Mouse (Mus musculus): ENCODE data around the gene Olfr1390. TPM values are rescaled to one million over a fixed set of nuclear protein-coding genes. Genes with fewer than 3 reads are reported as not detected.
A peak's percentile ranks its signal among the peaks of the same experiment; 100 is the strongest.
"Not testable (repeated sequence)": the region's sequence is repeated elsewhere in the genome, so short reads cannot be mapped to it uniquely, and the experiment has no call there.

The Olfr1390 gene
- total RNA-seq (2014; rRNA removed) (not detected in 2 replicates), polyA plus RNA-seq (2015; fragmentation: Nextera tagmentation; extraction: Ambion mirVana) (not detected in 2 replicates)

DNA sequence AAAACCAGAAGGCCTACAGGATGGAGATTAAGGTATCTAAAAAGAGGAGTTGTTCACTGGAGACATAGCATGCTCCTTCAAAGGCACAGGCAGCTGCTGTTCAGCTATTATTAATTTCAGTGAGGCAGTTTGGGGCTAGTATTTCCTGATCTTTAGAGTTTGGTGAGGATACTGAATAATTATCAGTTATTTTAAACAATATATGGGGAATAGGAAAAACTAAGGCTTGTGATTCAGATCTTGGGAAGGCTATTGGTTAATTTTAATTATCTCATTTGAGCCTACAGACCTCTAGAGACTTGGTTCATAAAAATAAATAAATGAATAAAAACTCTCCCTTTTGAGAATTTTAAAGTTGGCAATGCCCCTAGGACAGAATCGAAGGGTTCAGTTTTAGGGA lies at the start of gene Olfr1390:
Gene Olfr1390 (plus strand): TSS at position 301 of the 400 bp plus-strand sequence.
- Histone ChIP-seq H3K36me3 (ENCODE audit: insufficient read depth) (no peaks in the 10 kb centered on the region), H3K27ac (ENCODE audit: low read depth, low read length) (no peak within 1 kb of the TSS), H3K9ac (no peak within 1 kb of the TSS), H3K4me2 (ENCODE audit: low read depth) (no peak within 1 kb of the TSS), H3K9me3 (ENCODE audit: low read length) (no peaks in the 10 kb centered on the region), H3K4me3 (ENCODE audit: low read depth, low read length) (no peak within 1 kb of the TSS), H3K4me1 (ENCODE audit: insufficient read depth) (no peaks in the 10 kb centered on the region), H3K27me3 (ENCODE audit: insufficient read depth, low read length) (no peaks in the 10 kb centered on the region)
- no peak for DNase-seq
- 90% methylated on average over 1 of the region's 1 CpGs for WGBS
- no peak for ATAC-seq
- no peak for TF ChIP-seq CTCF (IDR thresholded peaks at IDR 0.05; ENCODE audit: low read depth)

DNA sequence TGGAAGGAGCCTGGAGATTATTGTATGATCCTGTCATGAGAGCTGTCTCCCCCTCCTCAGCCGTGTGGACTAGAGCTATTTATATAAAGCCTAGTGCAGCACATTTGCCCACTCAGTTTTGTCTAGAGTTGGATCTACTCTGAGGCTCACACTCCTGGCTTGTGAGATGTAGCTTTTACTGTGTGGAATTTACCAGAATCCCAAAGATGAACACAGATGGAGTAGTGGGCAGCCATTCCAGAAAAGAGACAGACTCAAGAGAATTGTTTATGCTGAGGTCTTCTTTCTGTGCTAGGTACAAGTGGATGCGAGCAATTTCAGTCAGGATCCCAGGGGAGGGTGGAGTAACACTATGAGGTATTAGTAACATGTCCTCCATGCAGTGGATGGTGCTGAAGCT lies 47.7 kb upstream of the Olfr1390 start:
- no peaks in the 10 kb centered on the region for H3K36me3 ChIP-seq (ENCODE audit: insufficient read depth)
- 69% methylated on average over 2 of the region's 2 CpGs for WGBS
- H3K9me3 ChIP-seq (ENCODE audit: low read length) = no peaks in the 10 kb centered on the region
- TF ChIP-seq CTCF (IDR thresholded peaks at IDR 0.05; ENCODE audit: low read depth) = no peak
- DNase-seq = no peak
- no peak overlapping the region for H3K4me3 ChIP-seq (ENCODE audit: low read depth, low read length)
- no peak overlapping the region for H3K27ac ChIP-seq (ENCODE audit: low read depth, low read length)
- no peaks in the 10 kb centered on the region for H3K4me1 ChIP-seq (ENCODE audit: insufficient read depth)
- no peak for ATAC-seq
- no peaks in the 10 kb centered on the region for H3K27me3 ChIP-seq (ENCODE audit: insufficient read depth, low read length)
- H3K9ac ChIP-seq = no peak overlapping the region
- H3K4me2 ChIP-seq (ENCODE audit: low read depth) = no peak overlapping the region

DNA sequence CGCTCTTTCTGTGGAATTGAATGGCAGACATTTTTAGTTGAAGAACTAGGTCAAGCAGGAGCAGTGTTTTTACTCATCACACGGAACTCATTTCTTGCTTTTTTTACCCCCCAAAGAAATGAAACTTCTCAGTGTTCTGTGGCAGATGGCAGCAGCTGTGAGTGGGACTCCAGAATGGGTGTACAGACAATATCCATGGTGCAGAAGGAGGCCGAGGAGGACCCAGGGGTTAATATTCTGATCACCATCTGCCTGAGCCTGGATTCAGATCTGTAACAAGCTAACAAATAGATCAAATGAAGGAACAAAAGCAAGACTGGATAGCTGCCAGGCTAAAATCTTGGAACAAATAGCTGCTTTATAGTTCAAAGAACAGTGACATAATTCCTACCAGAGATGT lies 42.2 kb upstream of the Olfr1390 start:
- Histone ChIP-seq H3K27me3 (ENCODE audit: insufficient read depth, low read length) (no peaks in the 10 kb centered on the region), H3K9ac (no peak overlapping the region), H3K4me3 (ENCODE audit: low read depth, low read length) (no peak overlapping the region), H3K9me3 (ENCODE audit: low read length) (no peaks in the 10 kb centered on the region), H3K27ac (ENCODE audit: low read depth, low read length) (no peak overlapping the region), H3K36me3 (ENCODE audit: insufficient read depth) (no peaks in the 10 kb centered on the region), H3K4me2 (ENCODE audit: low read depth) (no peak overlapping the region), H3K4me1 (ENCODE audit: insufficient read depth) (no peaks in the 10 kb centered on the region)
- TF ChIP-seq CTCF (IDR thresholded peaks at IDR 0.05; ENCODE audit: low read depth) = no peak
- DNase-seq = no peak
- 37% methylated on average over 3 of the region's 3 CpGs for WGBS
- ATAC-seq = peak; percentile 29; the same call in 1 of the 2 replicates

DNA sequence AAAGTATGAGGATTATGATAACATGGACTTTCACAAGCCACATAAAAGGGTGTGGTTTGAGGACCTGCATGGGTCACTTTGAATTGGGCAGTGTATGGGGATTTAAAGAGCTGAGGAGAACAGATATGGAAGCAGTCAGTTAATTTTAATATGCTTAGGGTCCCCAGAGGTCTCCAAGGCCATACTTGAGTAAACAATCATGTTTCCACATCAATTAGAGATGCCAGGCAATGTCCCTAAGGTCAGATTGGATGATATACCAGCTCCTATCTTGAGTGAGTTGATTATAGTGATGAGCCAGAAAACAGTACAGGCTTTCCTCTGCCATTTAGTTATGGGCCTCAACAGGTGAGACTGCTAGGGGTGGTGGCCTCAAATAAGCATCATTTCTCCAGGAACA lies 30.5 kb upstream of the Olfr1390 start, which contains the start of gene Olfr10:
Gene Olfr10 (plus strand): TSS at position 301 of the 400 bp plus-strand sequence.
- Histone ChIP-seq H3K4me1 (ENCODE audit: insufficient read depth) (no peaks in the 10 kb centered on the region), H3K4me2 (ENCODE audit: low read depth) (no peak within 1 kb of the TSS), H3K9ac (no peak within 1 kb of the TSS), H3K9me3 (ENCODE audit: low read length) (no peaks in the 10 kb centered on the region), H3K4me3 (ENCODE audit: low read depth, low read length) (no peak within 1 kb of the TSS), H3K27me3 (ENCODE audit: insufficient read depth, low read length) (no peaks in the 10 kb centered on the region), H3K27ac (ENCODE audit: low read depth, low read length) (no peak within 1 kb of the TSS), H3K36me3 (ENCODE audit: insufficient read depth) (no peaks in the 10 kb centered on the region)
- ATAC-seq (no peak), DNase-seq (no peak)
- no peak for TF ChIP-seq CTCF (IDR thresholded peaks at IDR 0.05; ENCODE audit: low read depth)

DNA sequence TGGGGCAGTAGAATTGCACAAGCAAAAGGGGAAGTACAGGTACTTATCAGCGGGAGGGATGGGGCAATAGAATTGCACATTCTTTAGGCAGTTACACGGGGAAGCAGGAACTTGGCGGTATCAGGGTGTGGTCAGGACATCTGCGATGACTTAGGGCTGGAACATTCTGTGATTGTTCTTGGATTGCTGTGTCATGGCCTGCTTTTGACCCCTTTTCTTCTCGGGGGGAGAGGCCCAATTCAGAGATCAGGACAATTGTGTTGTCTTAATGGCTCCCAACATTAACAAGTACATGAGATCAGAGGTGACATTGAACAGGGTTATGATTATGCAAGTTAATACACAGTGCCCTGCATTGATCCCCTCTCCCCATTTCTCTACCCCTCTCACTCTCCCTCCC lies 26.4 kb upstream of the Olfr1390 start:
- H3K36me3 ChIP-seq (ENCODE audit: insufficient read depth); ATAC-seq; H3K9ac ChIP-seq; H3K27ac ChIP-seq (ENCODE audit: low read depth, low read length); H3K4me1 ChIP-seq (ENCODE audit: insufficient read depth); H3K4me2 ChIP-seq (ENCODE audit: low read depth); H3K4me3 ChIP-seq (ENCODE audit: low read depth, low read length); H3K9me3 ChIP-seq (ENCODE audit: low read length); H3K27me3 ChIP-seq (ENCODE audit: insufficient read depth, low read length); DNase-seq: not testable (repeated sequence)
- WGBS = 83% methylated on average over 5 of the region's 5 CpGs

DNA sequence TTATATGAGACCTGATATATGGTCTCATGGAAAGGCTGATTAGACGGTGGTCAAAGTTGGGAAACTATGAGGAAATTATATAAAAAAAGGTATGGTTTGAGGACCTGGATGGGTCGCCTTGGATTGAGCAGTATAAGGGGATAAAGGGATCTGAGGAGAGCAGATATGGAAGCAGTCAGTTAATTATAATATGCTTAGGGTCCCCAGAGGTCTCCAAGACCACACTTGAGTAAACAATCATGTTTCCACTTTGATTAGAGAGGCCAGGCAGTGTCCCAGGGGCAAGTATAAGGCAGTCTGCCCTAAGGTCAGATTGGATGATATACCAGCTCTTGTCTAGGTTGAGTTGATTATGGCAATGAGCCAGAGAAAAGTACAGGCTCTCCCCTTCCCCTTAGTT lies 12.5 kb upstream of the Olfr1390 start, which contains the start of gene Olfr1391:
Gene Olfr1391 (plus strand): TSS at position 301 of the 400 bp plus-strand sequence.
- no peak for TF ChIP-seq CTCF (IDR thresholded peaks at IDR 0.05; ENCODE audit: low read depth)
- no peaks in the 10 kb centered on the region for H3K4me1 ChIP-seq (ENCODE audit: insufficient read depth)
- H3K9ac ChIP-seq = no peak within 1 kb of the TSS
- no peak within 1 kb of the TSS for H3K4me3 ChIP-seq (ENCODE audit: low read depth, low read length)
- 75% methylated on average over 2 of the region's 2 CpGs for WGBS
- no peak within 1 kb of the TSS for H3K4me2 ChIP-seq (ENCODE audit: low read depth)
- no peaks in the 10 kb centered on the region for H3K9me3 ChIP-seq (ENCODE audit: low read length)
- no peaks in the 10 kb centered on the region for H3K27me3 ChIP-seq (ENCODE audit: insufficient read depth, low read length)
- ATAC-seq = no peak
- DNase-seq = no peak
- no peaks in the 10 kb centered on the region for H3K36me3 ChIP-seq (ENCODE audit: insufficient read depth)
- no peak within 1 kb of the TSS for H3K27ac ChIP-seq (ENCODE audit: low read depth, low read length)

DNA sequence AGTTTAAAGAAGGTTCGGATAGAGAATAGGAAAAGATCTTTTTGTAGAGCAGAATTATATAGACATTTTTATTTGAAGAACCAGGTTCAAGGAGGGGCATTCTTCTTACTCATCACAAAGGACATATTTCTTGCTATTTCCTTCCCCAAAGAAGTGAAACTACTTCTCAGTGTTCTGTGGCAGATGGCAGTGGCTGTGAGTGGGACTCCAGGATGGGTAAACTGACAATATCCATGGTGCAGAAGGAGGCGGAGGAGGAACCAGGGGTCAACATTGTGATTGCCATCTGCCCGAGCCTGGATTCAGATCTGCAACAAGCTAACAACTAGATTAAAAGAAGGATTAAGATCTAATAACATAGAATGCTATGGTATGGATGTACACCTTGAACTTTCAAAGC lies 8.3 kb upstream of the Olfr1390 start:
- WGBS = 84% methylated on average over 3 of the region's 3 CpGs
- Histone ChIP-seq H3K4me3 (ENCODE audit: low read depth, low read length) (no peak overlapping the region), H3K9me3 (ENCODE audit: low read length) (no peaks in the 10 kb centered on the region), H3K27me3 (ENCODE audit: insufficient read depth, low read length) (no peaks in the 10 kb centered on the region), H3K36me3 (ENCODE audit: insufficient read depth) (no peaks in the 10 kb centered on the region), H3K4me1 (ENCODE audit: insufficient read depth) (no peaks in the 10 kb centered on the region), H3K4me2 (ENCODE audit: low read depth) (no peak overlapping the region), H3K9ac (no peak overlapping the region), H3K27ac (ENCODE audit: low read depth, low read length) (no peak overlapping the region)
- ATAC-seq = no peak
- TF ChIP-seq CTCF (IDR thresholded peaks at IDR 0.05; ENCODE audit: low read depth) = no peak
- DNase-seq = no peak

DNA sequence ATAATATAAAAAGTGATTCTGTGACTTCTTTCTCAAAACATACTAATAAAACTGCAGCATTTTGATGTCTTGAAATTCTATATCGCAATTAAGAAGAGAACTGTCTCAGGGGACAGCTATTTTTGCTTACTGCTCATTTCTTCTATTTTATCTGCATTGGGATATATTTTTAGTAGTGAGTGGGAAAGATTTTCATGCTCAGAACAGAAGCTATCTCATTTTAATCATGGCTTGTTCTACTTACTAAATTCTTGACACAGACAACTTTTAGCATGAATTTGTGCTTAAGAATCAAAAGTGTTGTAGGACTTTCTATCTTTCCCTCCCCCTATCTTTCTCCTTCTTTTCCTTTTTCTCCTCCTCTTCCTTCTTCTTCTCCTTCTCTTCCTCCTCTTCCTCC lies 5.3 kb upstream of the Olfr1390 start:
- DNase-seq = no peak
- no peak for TF ChIP-seq CTCF (IDR thresholded peaks at IDR 0.05; ENCODE audit: low read depth)

More for the DNA sequence above, 5.3 kb upstream of the Olfr1390 start:
- Histone ChIP-seq H3K36me3 (ENCODE audit: insufficient read depth) (no peaks in the 10 kb centered on the region), H3K4me1 (ENCODE audit: insufficient read depth) (no peaks in the 10 kb centered on the region), H3K9ac (no peak overlapping the region), H3K4me3 (ENCODE audit: low read depth, low read length) (no peak overlapping the region), H3K4me2 (ENCODE audit: low read depth) (no peak overlapping the region), H3K27ac (ENCODE audit: low read depth, low read length) (no peak overlapping the region), H3K9me3 (ENCODE audit: low read length) (no peaks in the 10 kb centered on the region), H3K27me3 (ENCODE audit: insufficient read depth, low read length) (no peaks in the 10 kb centered on the region)
- no peak for ATAC-seq
- 74% methylated on average over 1 of the region's 1 CpGs for WGBS
